Mouse (Mus musculus) heart, adult 2 months (tissue): ENCODE measurements around the gene Nomo1. TPM values are rescaled to one million over a fixed set of nuclear protein-coding genes. Genes with fewer than 3 reads are reported as not detected.
A peak's percentile ranks its signal among the peaks of the same experiment; 100 is the strongest.

ENCODE experiments used
- DNase-seq, 2 experiments: peaks; one replicate each; pipeline ENCODE4 v3.0.0; 2021
- H3K27ac ChIP-seq: fragments of 200-600 bp; 2 replicates; pipeline ENCODE4 v1.8.1; 2022
- H3K27me3 ChIP-seq: fragments of 200-500 bp; 2 replicates; pipeline ENCODE4 v1.6.1; 2012; ENCODE audit warnings: mild to moderate bottlenecking, low read length, inconsistent platforms, mixed read lengths; ENCODE audit not compliant: control insufficient read depth, insufficient read depth
- H3K36me3 ChIP-seq: fragments of 200-500 bp; 2 replicates; pipeline ENCODE4 v1.6.1; 2012; ENCODE audit warnings: low read length, inconsistent platforms; ENCODE audit not compliant: control insufficient read depth, insufficient read depth
- H3K4me1 ChIP-seq: fragments of 200-500 bp; 2 replicates; pipeline ENCODE4 v1.6.1; 2011; ENCODE audit warnings: low read length; ENCODE audit not compliant: control insufficient read depth, insufficient read depth
- H3K4me3 ChIP-seq: fragments of 200-600 bp; 2 replicates; pipeline ENCODE4 v1.8.1; 2022
- H3K79me2 ChIP-seq: fragments of 200-500 bp; replicated peaks from 2 replicates; pipeline ENCODE4 v1.6.1; 2012; ENCODE audit warnings: mild to moderate bottlenecking, inconsistent platforms, low read length, moderate library complexity, mixed read lengths; ENCODE audit not compliant: control insufficient read depth, insufficient read depth
- H3K9ac ChIP-seq: fragments of 200-500 bp; 2 replicates; pipeline ENCODE4 v1.6.1; 2012; ENCODE audit warnings: low read depth, mild to moderate bottlenecking, control low read depth, inconsistent platforms, low read length, mixed read lengths
- CTCF ChIP-seq: fragments of 200-600 bp; IDR thresholded peaks from 2 replicates; pipeline ENCODE4 v1.8.1; 2022; ENCODE audit warnings: antibody characterized with exemption, mild to moderate bottlenecking, moderate library complexity
- EP300 ChIP-seq: fragments of 200-500 bp; IDR thresholded peaks from 2 replicates; pipeline ENCODE4 v1.6.1; 2011; ENCODE audit warnings: low read depth, low read length, control low read depth; ENCODE audit not compliant: insufficient read depth
- POLR2A ChIP-seq: fragments of 200-500 bp; IDR thresholded peaks from 2 replicates; pipeline ENCODE4 v1.6.1; 2011; ENCODE audit warnings: mild to moderate bottlenecking, low read depth, low read length, control low read depth; ENCODE audit not compliant: insufficient read depth
- WGBS: fragments of 180-500 bp; shearing (Covaris S2); methylation state at CpG from one replicate; pipeline ENCODE4 v1.1.7; 2018; 5-methylcytosine and 5-hydroxymethylcytosine counted together
- intact Hi-C: fragments of 180-260 bp; cut with DNase I; formaldehyde crosslinking; loops from one replicate; pipeline ENCODE4 v1.15.1; 2025
- polyA plus RNA-seq: library from polyadenylated mRNA; depleted of rRNA; stranded (reverse); fragments of >200 nt; gene quantifications from 2 replicates; pipeline ENCODE4 v1.2.3, GENCODE M21; 2012
- total RNA-seq, 2 experiments: library from RNA; stranded (reverse); gene quantifications; 2 replicates each; pipeline ENCODE4 v1.2.3; 2021

Nomo1 gene
- total and polyA plus RNA-seq, 3 experiments = 49.1 to 91.7 (median 88.1) TPM

DNA sequence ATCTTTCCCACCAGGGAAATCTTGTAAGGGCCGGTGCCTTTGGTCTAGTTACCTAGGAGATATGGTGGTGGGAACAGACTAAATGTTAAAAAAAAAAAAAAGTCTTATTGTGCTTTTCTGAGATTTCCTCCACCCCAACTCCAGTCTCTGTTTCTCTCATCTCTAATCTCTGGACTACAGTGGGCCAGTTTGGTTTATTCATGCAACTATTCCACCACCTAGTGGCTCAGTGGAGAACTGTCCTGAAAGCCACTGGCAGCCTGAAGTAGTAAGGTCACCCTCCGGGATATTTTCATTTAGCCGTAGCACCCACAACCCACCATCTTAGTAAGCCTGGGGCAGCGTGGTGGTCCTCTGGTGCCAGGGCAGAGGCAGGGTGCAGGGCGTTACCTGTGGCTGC, 23.9 kb upstream of the Nomo1 start:
- Histone ChIP-seq H3K27me3 (no peaks in the 10 kb centered on the region), H3K4me3 (no peak overlapping the region), H3K79me2 (no peaks in the 10 kb centered on the region), H3K4me1 (no peaks in the 10 kb centered on the region; the same call in 1 of the 2 replicates), H3K27ac (no peak overlapping the region), H3K36me3 (no peaks in the 10 kb centered on the region), H3K9ac (no peak overlapping the region)
- TF ChIP-seq POLR2A (no peak), CTCF (peak; percentile 88), EP300 (no peak)
- intact Hi-C loops = loop anchor here (1.0 kb wide), 3 partner anchors 66 to 270 kb away; partner anchors contain the start of gene Kdelr1
- WGBS = 8% methylated on average over 5 of the region's 5 CpGs
- DNase-seq = peak; percentile 35 to 57

DNA sequence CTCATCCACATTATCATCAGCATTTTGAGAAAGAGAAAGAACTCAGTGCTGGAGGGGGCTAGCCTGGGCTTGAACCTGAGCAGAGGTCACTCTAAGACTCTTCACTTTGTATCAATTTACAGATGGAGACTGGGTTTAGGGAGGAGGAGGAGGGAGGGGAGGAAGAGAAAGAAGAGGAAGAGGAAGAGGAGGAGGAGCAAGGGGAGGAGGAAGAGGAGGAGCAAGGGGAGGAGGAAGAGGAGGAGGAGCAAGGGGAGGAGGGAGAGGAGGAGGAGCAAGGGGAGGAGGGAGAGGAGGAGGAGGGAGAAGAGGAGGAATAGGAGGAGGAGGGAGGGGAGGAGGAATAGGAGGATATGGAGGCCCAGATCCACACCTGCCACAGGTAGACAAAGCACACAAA, 21.4 kb upstream of the Nomo1 start:
- H3K4me1 ChIP-seq = no peaks in the 10 kb centered on the region; the same call in 1 of the 2 replicates
- H3K27me3 ChIP-seq = no peaks in the 10 kb centered on the region
- H3K79me2 ChIP-seq = no peaks in the 10 kb centered on the region
- no peaks in the 10 kb centered on the region for H3K36me3 ChIP-seq
- no peak for TF ChIP-seq EP300
- no peak for TF ChIP-seq POLR2A
- TF ChIP-seq CTCF = no peak
- no peak overlapping the region for H3K9ac ChIP-seq
- DNase-seq = no peak
- H3K27ac ChIP-seq = no peak overlapping the region
- intact Hi-C loops = no loop called here
- H3K4me3 ChIP-seq = no peak overlapping the region

DNA sequence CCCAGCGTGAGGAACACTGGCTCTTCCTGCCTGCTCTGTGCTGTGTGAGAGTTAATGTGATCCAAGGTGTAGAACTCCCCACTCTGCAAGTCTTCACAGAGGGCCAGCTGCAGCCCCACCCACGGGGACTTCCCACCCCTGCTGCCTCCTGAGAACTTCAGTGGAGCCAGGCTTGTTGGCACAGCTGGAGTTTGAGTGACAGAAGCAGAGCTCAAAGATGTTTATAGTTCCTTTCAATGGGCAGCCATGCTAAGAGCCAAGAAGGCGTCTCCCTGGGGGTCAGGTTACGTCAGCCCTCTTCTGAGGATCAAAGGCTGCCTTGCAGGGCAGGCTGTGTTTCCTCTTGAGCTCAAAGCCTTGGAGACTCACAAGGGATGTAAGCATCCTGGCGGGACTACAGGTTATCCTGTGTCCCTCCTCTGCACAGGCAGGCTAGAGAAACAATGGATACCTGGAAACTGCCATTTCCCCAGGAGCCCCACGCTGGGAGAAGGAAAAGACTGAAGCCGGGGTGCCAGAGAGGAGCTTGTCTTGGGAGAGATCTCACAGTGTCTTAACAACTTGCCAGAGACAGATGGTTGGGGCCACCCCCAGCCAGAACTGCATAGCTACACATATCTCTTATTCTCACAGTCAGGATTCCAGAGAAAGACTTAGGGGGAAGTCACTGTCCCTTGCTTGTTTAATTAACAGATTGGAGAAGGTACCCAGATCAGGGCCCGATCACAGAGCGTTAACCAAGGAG, 20.1 kb upstream of the Nomo1 start:
- no peaks in the 10 kb centered on the region for H3K79me2 ChIP-seq
- intact Hi-C loops = no loop called here
- no peaks in the 10 kb centered on the region; the same call in 1 of the 2 replicates for H3K4me1 ChIP-seq
- peak in 1 of 2 experiments; percentile 12 for DNase-seq
- no peak overlapping the region for H3K9ac ChIP-seq
- no peak overlapping the region for H3K4me3 ChIP-seq
- TF ChIP-seq CTCF (no peak), EP300 (no peak)
- no peaks in the 10 kb centered on the region for H3K36me3 ChIP-seq
- 29% methylated on average over 9 of the region's 9 CpGs for WGBS
- no peak overlapping the region for H3K27ac ChIP-seq
- no peaks in the 10 kb centered on the region for H3K27me3 ChIP-seq

DNA sequence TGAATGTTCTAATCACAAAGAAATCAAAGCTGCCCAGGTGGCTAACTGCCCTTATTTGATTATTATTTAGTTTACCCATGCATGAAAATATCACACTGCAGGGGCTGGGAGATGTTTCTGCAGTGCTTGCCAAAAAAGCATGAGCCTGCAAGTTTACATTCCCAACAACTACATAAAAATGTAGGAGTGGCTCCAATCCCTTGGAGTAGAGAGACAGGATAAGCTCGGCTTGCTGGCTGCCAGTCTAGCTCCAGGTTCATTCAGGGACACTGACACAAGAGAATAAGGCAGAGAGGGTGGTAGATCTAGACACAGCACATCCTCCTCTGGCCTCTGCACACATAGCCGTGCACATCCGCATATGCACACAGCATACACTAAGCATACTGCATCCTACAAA, 13.9 kb upstream of the Nomo1 start:
- TF ChIP-seq CTCF (no peak), EP300 (no peak), POLR2A (no peak)
- no peaks in the 10 kb centered on the region for H3K79me2 ChIP-seq
- no peak overlapping the region for H3K4me3 ChIP-seq
- no peaks in the 10 kb centered on the region for H3K27me3 ChIP-seq
- no peak overlapping the region for H3K27ac ChIP-seq
- 47% methylated on average over 3 of the region's 3 CpGs for WGBS
- intact Hi-C loops = no loop called here
- H3K4me1 ChIP-seq = peaks cover 2% of the 10 kb centered on the region
- no peaks in the 10 kb centered on the region for H3K36me3 ChIP-seq
- no peak for DNase-seq
- H3K9ac ChIP-seq = no peak overlapping the region

DNA sequence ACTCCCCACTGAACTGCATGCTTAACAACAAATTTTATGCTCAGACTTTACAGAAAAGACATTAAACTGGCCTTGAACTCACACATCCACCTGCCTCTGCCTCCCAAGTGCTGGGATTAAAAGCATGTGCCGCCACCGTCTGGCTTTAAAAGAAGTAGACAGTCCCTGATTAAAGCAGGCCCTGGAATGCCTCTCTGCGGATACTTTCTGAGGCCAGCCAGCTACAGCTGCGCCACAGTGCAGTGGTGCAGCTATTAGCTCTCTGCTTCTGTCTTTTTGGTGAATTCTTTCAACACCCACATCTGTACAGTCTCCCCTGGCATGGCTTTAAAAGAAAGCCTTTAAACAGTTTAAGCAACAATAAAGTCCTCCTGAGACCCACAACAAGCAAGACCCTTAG, 11.5 kb upstream of the Nomo1 start:
- Histone ChIP-seq H3K4me3 (no peak overlapping the region), H3K79me2 (no peaks in the 10 kb centered on the region), H3K27me3 (no peaks in the 10 kb centered on the region), H3K27ac (no peak overlapping the region), H3K9ac (no peak overlapping the region), H3K36me3 (no peaks in the 10 kb centered on the region), H3K4me1 (peaks cover 2% of the 10 kb centered on the region)
- DNase-seq = no peak
- TF ChIP-seq CTCF = no peak
- TF ChIP-seq EP300 = no peak
- no peak for TF ChIP-seq POLR2A
- 55% methylated on average over 4 of the region's 4 CpGs for WGBS
- intact Hi-C loops = no loop called here

DNA sequence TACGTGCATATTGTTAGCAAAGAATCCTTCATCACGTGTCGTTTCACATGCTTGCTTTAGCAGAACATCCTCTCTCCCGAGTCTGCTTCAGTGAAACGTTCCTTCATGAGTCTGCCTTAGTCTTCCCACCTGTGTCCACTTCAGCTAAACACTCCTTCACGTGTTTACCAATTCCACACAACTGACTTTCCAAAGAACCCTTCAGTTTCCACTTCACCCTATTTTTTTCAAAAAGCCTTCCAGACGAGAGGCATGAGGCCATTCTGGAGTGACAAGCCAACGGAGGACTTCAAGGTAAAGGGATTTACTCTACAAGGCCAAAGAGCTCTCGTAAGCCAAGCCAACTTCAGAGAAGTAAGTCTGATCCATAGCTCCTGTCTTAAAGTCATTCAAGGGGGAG, 8.1 kb upstream of the Nomo1 start:
- no peak for DNase-seq
- 76% methylated on average over 9 of the region's 9 CpGs for WGBS
- no peaks in the 10 kb centered on the region for H3K4me1 ChIP-seq
- H3K27me3 ChIP-seq = no peaks in the 10 kb centered on the region
- no peaks in the 10 kb centered on the region for H3K79me2 ChIP-seq
- H3K27ac ChIP-seq = no peak overlapping the region
- no peak overlapping the region for H3K9ac ChIP-seq
- H3K4me3 ChIP-seq = no peak overlapping the region
- H3K36me3 ChIP-seq = no peaks in the 10 kb centered on the region
- intact Hi-C loops = no loop called here
- TF ChIP-seq POLR2A (no peak), EP300 (no peak)
